Mouse (Mus musculus): ENCODE results near the gene Ccna2.
"Not testable (repeated sequence)": the region's sequence is repeated elsewhere in the genome, so short reads cannot be mapped to it uniquely, and the experiment has no call there.

Gene Ccna2

DNA sequence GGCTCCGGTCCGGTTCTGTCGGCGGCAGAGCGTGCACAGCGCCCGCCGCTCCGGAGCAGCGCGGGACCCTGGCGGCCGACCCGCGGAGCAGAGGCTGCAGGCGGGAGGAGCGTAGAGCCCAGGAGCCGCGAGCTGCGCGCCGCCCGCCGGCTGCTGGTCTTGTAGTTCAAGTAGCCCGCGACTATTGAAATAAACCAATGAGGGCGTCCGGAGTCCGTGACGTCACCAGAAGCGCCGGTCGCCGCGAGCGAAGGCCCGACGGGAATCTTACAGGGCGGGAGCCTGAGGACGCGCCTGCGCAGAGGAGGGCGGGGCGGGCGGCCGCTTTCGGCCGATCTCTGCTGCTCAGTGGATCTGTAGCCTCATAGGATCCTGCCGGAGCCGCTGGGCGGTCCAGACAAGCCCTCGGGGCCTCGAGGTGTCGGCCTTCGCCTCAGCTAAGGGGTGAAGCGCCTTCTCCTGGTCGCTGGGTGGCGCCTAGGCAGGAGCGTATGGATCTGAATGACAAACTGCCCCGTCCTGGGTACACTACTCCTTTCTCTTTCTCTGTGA lies at the start of gene Ccna2:
Gene Ccna2 (minus strand): TSS at position 324 of the 552 bp plus-strand sequence.
- DNase-seq (ENCODE audit: low spot score in 2 of 2) = peak; percentile 98

DNA sequence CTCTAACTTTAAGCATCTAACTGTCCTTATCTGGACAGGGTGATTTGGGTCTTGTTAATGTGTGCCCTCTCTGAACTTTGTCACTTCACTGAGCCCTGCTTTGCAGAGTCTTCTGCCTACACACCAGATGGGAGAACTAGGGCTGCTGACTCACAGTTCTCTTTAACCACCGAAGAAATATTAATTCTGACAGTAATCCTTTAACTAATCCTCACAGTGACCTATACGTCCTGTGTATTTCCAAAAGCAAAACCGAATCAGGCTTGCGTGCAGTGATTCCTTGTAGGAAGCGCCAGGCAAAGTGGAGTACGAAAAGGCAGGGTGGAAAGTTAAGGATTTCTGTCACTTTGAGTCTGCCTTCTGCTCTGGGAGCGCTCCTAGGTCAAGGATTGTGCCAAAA lies 46.2 kb upstream of the Ccna2 start:
- DNase-seq (ENCODE audit: low spot score in 2 of 2) = no peak

DNA sequence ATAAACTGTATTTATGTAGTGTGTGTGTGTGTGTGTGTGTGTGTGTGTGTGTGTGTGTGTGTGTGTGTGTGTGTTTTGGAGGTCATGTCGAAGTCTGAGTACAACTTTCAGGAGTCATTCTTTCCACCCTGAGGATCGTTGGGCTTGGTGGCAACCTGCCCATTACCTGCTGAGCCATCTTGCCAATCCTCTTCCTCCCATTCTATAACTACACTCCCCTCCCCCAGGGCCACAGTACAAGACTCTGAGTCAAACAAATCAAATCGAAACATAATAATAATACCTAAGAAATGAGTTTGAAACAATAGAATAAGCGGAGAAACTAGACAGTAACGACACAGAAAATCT lies 41.9 kb upstream of the Ccna2 start:
- no peak for DNase-seq (ENCODE audit: low spot score in 2 of 2)

DNA sequence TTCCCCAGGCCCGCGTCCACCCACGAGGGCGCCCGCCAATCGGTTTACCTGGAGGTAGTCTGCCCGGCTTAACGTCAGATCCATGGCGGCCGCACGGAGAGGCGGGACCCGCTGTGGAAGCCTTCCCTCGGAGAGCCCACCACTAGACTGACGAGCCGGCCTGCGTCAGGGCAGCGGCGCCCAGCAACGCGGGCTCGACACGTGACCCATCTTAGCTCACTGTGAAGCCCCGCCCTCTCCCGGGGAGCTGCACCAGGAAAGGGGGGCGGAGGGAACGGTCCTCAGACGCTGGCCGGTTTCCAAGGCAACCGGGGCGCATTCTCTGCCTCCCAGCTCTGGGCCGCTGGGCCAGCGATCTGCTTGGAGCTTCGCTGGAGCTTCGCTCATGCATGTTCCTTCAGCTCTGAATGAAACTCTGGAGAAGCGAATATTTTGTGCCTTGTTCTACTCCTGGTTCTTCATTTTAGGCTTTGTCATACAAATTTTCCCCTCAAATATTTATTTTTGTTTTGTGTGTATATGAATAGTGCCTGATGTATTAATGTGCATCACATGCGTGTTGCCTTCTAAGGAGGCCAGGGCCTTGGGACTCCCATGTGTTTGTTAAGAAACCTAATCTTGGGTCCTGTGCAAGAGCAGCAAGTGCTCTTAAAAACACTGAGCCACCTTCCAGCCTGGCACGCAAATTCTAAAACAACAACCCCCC lies 41.4 kb upstream of the Ccna2 start, which contains the start of gene Bbs7:
Gene Bbs7 (minus strand): TSS at position 276 of the 706 bp plus-strand sequence.
- peak; percentile 70 to 78 for DNase-seq (ENCODE audit: low spot score in 2 of 2)

DNA sequence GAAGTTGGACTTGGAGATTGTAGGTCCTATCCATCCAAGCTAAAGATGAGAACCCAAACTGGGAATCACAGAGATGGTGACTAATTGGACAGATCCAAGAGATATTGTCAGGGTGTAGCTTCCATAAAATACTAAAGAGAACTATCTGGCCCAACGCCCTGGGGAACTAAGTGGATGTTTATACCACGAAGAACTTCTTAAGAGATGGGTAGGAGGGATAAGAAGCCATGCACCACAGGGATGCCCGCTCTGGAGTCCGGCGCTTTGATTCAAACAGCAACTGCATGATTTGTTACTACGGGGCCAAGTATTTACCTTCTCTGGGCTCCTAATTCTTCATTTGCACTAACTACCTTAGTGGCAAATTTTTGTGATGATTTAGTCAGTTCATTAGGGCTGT lies 40.7 kb upstream of the Ccna2 start:
- DNase-seq (ENCODE audit: low spot score in 2 of 2) = no peak

DNA sequence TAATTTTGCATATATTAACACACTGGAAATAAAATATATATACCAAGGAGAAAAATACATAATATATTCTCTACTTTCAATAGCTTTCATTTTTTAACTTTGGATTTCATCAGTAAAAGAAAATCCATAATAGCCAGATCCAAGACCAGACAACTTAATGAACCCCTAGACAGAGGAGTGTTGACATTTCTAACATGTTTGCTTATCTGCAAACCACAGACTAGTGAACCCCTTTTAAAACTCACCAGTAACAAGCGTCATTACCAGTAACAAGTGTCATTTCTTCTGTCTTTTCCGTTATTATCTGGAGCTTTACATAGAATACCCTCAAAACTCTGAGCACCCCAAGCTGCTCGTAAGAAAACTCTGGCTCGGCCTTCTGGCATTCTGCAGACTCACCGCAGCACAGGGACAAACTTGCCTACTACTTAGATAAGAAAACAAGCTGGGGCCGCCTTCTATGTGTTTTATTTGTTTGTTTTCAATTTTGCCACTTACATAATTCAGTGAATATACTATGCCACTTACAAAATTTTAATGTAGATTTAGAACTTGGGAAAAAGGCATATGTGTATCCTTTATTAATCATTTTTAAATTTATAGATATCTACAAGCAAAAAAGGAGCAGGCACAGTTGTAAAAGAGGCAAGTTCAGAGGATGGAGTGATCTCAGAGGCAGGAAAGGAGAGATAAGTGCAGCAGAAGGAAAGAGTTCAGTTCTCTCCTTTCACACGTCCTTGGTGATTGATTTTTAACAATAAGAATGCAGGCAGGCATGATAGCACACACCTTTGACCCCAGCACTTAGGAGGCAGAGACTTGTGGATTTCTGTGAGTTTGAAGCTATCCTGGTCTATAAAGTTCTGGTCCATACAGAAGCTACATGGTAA lies 34.2 kb upstream of the Ccna2 start:
- DNase-seq (ENCODE audit: low spot score in 2 of 2) = no peak

DNA sequence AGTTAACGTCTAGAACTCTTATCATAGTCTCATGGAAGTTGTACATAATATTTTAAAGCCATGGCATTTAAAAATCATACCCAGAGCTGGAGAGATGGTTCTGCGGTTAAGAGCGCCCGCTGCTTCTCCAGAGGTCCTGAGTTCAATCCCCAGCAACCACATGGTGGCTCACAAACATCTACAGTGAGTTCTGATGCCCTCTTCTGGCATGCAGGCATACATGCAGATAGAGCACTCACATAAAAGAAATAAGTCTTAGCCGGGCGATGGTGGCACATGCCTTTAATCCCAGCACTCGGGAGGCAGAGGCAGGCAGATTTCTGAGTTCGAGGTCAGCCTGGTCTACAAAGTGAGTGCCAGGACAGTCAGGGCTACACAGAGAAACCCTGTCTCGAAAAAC lies 27.8 kb upstream of the Ccna2 start:
- not testable (repeated sequence) for DNase-seq (ENCODE audit: low spot score in 2 of 2)

DNA sequence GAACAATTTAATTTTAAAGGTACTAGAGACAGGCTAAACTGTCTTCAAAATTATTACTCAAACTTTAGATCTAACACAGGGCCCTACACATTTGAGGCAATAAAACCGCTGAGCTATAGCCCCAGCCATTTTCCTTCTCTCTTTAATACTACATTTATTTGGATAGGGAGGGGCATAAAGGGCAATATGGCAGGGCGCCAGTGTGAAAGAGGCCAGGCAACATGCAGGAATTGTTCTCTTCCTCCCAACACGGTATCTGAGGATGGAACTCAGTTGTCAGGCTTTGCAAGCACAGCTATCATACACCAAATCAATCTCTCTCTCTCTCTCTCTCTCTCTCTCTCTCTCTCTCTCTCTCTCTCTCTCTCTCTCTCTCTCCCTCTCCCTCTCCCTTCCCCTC lies 26.9 kb upstream of the Ccna2 start:
- no peak for DNase-seq (ENCODE audit: low spot score in 2 of 2)

DNA sequence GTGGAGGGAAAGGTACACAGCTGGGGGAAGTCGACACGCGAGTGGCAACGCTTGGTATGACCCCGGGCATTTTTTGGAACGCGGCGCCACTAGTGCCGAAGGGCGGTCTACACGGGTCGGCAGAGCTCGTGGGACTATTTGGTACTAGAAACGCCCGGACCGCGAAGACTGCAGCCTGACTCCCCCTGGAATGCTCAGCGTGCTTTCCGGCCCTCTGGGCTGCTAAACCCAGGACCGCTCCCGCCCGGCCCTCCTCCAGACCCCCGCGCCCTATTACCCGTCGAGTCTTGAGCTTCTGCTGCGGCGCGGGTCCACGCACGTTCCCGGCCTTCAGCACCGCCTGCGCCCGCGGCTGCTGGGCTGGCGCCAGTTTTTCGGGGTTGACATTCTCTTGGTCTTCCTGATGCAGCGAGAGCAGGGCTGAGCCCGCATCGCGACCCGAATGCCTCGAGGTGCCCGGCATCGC lies 556 bp downstream of the Ccna2 start:
- no peak for DNase-seq (ENCODE audit: low spot score in 2 of 2)

DNA sequence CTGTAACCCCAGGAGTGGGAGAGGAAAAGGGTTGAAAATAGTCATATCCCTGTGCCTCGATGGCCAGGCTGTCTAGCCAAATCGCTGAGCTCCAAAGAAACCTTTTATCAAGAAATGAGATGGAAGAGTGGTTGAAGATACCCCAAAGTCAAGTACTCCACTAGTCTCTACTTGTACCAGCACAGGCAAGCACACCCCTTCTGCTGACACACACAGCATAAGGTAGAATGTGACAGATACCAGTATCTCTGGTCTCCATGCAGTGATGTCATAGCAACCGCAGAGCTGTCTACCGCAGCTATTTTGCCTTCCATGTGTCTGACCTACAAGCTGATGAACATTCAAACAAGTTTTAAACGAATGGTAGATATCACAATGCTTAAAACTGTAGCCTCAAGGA lies 2.1 kb downstream of the Ccna2 start:
- DNase-seq (ENCODE audit: low spot score in 2 of 2) = no peak

DNA sequence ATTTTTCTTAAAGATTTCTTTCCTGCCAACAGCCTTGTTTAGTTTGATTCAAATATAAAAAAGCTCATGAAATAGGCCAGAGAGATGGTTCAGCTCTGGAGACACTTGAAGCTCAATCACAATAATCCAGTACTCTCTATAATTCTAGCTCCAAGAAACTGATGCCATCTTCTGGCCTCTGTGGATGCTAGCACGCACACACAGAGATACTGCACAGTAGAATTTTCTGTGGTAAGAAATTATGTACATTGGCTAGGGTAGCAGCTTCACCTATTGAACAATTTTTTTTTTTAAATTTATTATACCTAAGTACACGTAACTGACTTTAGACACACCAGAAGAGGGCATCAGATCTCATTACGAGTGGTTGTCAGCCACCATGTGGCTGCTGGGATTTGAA lies 8.3 kb downstream of the Ccna2 start:
- DNase-seq (ENCODE audit: low spot score in 2 of 2) = no peak

DNA sequence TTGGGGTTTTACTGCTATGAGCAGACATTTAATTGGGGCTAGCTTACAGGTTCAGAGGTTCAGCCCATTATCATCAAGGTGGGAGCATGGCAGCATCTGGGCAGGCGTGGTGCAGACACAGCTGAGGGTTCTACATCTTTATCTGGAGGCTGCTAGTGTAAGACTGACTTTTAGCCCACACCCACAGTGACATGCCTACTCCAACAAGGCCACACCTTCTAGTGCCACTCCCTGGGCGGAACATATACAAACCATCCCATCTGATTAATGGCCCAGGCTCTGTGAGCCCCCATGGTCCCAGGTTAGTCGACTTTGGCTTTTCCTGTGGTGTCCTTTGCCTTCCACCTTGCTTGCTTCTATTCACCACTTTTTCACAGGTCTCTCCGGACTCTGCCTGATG lies 12.3 kb downstream of the Ccna2 start:
- no peak for DNase-seq (ENCODE audit: low spot score in 2 of 2)

DNA sequence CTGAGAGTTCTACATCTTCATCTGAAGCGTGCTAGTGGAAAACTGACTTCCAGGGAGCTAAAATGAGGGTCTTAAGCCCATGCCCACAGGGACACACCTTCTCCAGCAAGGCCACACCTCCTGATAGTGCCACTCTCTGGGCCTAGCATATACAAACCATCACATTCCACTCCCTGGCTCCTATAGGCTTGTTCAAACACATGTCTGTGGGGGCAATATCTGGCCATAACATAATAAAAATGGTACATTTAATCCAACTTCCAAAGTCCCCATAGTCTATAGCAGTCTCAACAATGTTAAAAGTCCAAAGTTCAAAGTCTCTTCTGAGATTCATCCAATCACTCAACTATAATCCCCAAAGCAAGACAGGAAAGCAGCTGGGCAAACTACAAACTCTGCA lies 14.3 kb downstream of the Ccna2 start:
- no peak for DNase-seq (ENCODE audit: low spot score in 2 of 2)

DNA sequence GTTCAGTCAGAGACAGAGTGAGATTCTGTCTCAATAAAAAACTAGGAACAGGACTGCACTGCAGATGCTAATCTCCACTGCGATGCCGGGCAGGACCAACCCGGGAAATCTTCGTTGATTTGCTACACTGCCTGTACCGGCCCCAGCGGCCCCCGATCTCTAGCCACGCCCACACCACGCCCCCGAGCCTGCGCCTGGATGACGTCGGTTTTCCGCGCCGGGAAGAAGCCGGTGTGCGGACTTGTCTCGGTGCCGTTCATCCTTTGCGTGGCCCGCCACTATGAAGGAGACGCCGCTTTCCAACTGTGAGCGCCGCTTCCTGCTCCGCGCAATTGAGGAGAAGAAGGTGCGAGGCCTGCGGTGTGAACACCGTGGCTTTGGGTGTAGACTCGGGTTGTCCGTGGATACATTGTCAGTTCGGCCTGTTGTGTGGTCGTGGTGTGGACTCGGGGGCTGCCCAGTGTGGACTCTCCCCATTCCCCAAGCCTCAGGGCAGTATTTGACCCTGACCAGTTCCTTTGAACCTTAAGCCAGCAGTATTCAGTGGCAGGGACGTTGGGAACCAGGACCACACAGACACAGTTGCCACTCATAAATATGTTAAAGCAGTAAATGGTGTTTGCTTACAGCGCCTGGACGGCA lies 19.4 kb downstream of the Ccna2 start, which contains the start of gene Exosc9:
Gene Exosc9 (plus strand): TSS at position 201 of the 642 bp plus-strand sequence.
- peak; percentile 88 to 91 for DNase-seq (ENCODE audit: low spot score in 2 of 2)

DNA sequence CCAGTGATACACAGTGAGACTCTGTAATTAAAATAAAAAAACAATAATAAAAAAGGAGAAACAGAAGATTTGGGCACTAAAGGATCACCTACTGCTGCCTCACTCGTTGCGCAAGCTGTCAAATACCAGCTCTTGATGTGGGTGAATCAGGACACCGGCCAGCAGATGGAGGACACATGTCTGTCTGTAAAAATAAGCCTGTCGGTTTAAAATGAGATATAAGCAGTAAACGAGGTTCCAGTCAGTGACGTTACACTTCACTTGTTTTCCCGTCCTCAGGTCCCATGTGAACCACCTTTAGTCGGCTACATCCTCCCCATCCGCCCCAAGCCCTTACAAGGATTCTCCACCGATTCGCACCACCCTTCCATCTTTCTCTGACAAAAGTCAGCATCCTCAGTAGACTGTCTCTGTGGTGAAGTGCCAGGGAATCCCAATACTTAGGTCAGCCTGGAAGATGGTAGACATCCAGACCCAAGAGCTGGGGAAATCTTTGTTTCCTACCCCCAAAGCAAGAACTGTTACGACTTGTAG lies 20.0 kb downstream of the Ccna2 start:
- no peak for DNase-seq (ENCODE audit: low spot score in 2 of 2)

DNA sequence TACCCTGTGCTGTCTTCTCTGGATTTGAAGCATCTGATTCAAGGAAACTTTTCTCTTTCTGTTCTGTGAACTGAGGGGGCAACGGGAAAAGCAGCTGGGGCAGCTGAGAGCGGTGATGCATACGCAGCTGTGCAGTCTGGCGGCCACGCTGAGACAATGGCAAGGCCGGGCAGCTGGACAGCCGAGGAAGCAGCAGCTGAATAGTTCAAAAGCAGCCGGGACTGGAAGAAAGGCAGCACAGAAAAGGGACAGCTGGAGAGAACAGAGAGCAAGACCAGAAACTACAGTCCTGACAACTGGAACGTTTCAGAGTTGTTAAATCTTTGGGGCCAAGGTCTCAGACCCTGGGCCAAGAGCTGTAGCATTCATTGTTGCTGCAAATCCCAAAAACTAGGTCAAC lies 20.6 kb downstream of the Ccna2 start:
- no peak for DNase-seq (ENCODE audit: low spot score in 2 of 2)

DNA sequence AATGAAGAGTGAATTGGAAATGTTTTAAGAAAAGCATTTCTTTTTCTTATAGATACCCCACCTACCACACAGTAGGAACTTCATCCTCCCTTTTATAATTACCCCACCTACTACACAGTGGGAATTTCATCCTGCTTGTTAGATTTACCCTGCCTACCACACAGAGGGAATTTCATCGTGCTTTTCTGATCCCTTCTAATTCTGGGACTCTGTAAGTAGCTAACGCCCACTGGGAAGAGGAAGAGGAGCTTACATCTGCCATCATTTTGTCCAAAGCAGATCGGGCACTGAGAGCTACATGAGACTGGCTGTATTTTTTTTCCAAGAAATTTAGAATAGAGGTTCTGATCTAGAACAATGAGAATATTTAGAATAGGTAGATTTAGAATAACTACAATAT lies 27.0 kb downstream of the Ccna2 start:
- no peak for DNase-seq (ENCODE audit: low spot score in 2 of 2)

DNA sequence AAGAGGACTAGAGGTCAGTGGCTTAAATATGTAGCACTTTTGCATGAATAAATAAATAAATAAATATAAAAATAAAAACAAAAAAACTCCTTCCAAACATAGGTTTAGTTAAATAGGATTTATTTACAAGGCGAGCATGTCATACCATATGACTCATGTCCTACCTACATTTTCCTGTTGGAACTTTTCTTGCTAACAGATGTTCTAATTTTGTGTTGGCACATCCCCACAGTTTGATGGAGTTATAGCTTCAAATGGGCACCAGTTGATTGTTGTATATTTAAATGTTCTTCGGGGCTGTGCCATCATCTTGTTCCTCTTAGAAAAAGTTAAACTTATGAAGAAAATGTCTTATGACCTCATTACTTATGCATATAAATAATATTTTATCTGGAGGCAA lies 30.6 kb downstream of the Ccna2 start:
- DNase-seq (ENCODE audit: low spot score in 2 of 2) = no peak

DNA sequence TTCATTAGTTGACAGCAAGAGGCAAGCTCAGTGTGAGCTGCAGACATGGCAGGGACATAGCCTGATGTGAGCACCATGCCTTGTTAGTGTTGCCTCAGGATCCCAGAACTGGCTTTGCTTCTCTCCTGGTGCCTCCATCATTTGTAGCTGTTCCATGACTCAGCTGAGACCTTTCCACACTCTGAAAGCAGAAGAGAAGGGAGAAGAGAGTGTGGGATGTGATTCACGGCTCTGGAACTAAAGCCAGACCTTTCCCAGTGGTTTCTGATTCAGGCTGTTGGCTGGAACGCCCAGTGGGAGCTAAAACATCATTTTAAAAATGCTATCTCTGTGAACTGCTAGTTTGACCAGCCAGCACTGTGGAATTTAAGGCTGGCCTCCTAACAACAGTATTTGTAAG lies 31.2 kb downstream of the Ccna2 start:
- DNase-seq (ENCODE audit: low spot score in 2 of 2) = no peak

DNA sequence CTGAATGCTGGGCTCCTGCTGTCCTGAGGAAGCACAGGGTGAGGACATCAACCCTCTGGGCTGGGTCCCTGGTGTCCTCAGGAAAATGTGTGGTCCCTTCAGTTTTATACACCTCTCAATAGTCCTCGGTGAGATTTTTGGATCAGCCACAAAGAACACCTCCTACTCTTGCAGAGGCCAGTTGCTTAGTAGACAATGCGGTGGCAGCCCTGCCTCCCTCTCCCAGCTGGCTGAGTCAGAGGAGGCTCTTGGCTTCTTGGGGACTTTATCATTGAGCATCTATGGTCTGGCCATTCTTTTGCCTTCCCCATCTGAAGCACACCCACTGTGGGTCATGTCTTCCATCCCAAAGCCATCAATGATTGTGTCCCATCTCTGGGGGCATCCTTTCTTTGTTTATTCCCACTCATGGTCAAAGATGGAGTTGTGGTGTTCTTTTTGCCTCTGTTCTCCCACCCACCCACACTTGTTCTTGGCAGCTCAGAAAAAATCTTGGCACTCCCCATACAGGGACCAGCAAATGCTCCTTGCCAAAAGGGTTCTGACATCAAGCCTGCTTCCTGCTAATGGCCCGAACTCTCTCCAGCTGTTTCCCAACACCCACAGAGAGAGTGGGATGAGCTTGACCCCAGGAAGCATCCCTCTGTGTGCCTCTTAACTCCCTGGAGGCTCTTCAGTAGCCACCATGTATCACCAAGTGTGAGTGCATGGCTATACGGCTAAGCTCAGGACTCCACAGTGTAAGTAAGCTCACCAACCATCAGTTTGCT lies 34.1 kb downstream of the Ccna2 start:
- no peak for DNase-seq (ENCODE audit: low spot score in 2 of 2)

DNA sequence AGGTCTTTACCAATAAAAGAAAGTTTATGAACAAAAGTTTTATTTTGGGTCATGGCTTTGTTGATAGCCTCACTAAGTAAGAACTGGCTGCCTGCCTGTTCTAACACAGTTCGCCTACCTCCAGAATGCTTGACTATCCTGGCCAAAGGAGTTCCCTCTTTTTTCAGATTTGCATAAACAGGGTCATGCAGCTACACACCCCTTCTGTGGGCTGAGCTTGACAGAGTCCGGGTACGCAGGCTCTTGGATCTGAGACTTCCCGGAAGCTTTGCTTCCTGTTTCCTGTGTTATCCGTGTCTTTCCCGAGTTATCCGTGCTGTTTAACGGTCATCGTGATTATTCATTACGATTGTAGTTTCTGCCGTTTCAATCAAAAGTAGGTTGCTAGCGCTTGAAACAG lies 35.9 kb downstream of the Ccna2 start:
- no peak for DNase-seq (ENCODE audit: low spot score in 2 of 2)

All from natural killer cell, adult 2 months (primary cell).